Mouse (Mus musculus) kidney, embryonic 14.5 days (tissue): ENCODE data around the gene Pnkp. TPM values are rescaled to one million over a fixed set of nuclear protein-coding genes. Genes with fewer than 3 reads are reported as not detected.

ENCODE experiments used
- ATAC-seq: fragments of 200-750 bp; cut with Nextera tagmentation; 2 replicates; pipeline ENCODE4 v1.8.0; 2017; ENCODE audit warnings: moderate number of reproducible peaks, mild to moderate bottlenecking, moderate TSS enrichment, moderate library complexity; ENCODE audit not compliant: low FRiP score, low TSS enrichment
- H3K27ac ChIP-seq: fragments of 300-500 bp; sonication (generic); 2 replicates; pipeline ENCODE4 v1.5.1; 2014; ENCODE audit warnings: low read depth, mild to moderate bottlenecking, low read length, moderate library complexity, mixed read lengths
- H3K27me3 ChIP-seq: fragments of 300-500 bp; sonication (generic); 2 replicates; pipeline ENCODE4 v1.6.1; 2014; ENCODE audit warnings: mild to moderate bottlenecking, low read length; ENCODE audit not compliant: control insufficient read depth, insufficient read depth
- H3K36me3 ChIP-seq: fragments of 300-500 bp; sonication (generic); 2 replicates; pipeline ENCODE4 v1.6.1; 2014; ENCODE audit warnings: low read length, mixed read lengths; ENCODE audit not compliant: control insufficient read depth, insufficient read depth
- H3K4me1 ChIP-seq: fragments of 300-500 bp; sonication (generic); 2 replicates; pipeline ENCODE4 v1.6.1; 2014; ENCODE audit warnings: low read length, mixed read lengths; ENCODE audit not compliant: control insufficient read depth, insufficient read depth
- H3K4me2 ChIP-seq: fragments of 300-500 bp; sonication (generic); replicated peaks from 2 replicates; pipeline ENCODE4 v1.6.1; 2014; ENCODE audit warnings: low read depth, mild to moderate bottlenecking, low read length
- H3K4me3 ChIP-seq: fragments of 300-500 bp; sonication (generic); 2 replicates; pipeline ENCODE4 v1.5.1; 2014; ENCODE audit warnings: mild to moderate bottlenecking, low read length
- H3K9ac ChIP-seq: fragments of 300-500 bp; sonication (generic); 2 replicates; pipeline ENCODE4 v1.6.1; 2014; ENCODE audit warnings: low read depth, mild to moderate bottlenecking, low read length, moderate library complexity
- H3K9me3 ChIP-seq: fragments of 300-500 bp; sonication (generic); 2 replicates; pipeline ENCODE4 v1.6.1; 2016; ENCODE audit warnings: low read length; ENCODE audit not compliant: control insufficient read depth
- WGBS: fragments of 180-500 bp; shearing (Covaris S2); extraction: QIAGEN DNeasy Blood & Tissue Kit; methylation state at CpG from one replicate; pipeline ENCODE4 v1.1.7; 2014; 5-methylcytosine and 5-hydroxymethylcytosine counted together
- polyA plus RNA-seq: library from polyadenylated mRNA; unstranded; fragments of >200 nt; fragmentation: Nextera tagmentation; extraction: Ambion mirVana; gene quantifications from 2 replicates; pipeline ENCODE4 v1.2.1, GENCODE M21; 2014

The Pnkp gene
- polyA plus RNA-seq, 1 experiment from 2014 or later: 30.4 TPM

GRCm38 (mm10) chr7:44836423-44837053 lies 20.4 kb upstream of the Pnkp start:
- no peak overlapping the region for H3K9ac ChIP-seq
- no peak overlapping the region for H3K4me2 ChIP-seq
- no peak overlapping the region for H3K4me3 ChIP-seq
- peaks cover 12% of the 10 kb centered on the region for H3K36me3 ChIP-seq
- H3K9me3 ChIP-seq: no peaks in the 10 kb centered on the region
- H3K4me1 ChIP-seq: peaks cover 16% of the 10 kb centered on the region; the same call in 1 of the 2 replicates
- H3K27ac ChIP-seq: no peak overlapping the region
- H3K27me3 ChIP-seq: 0 out of 2 replicates have a peak, but pooled peaks cover 4% of the 10 kb centered on the region
- no peak for ATAC-seq
- WGBS: 75% methylated on average over 9 of the region's 9 CpGs

- WGBS: 90% methylated on average over 6 of the region's 6 CpGs
Measured at GRCm38 (mm10) chr7:44838073-44838472, 18.9 kb upstream of the Pnkp start.

GRCm38 (mm10) chr7:44839171-44839490 lies 17.8 kb upstream of the Pnkp start:
- ATAC-seq: no peak
- no peaks in the 10 kb centered on the region for H3K9me3 ChIP-seq
- H3K36me3 ChIP-seq: peaks cover 31% of the 10 kb centered on the region
- WGBS: 22% methylated on average over 11 of the region's 11 CpGs
- 0 out of 2 replicates have a peak, but pooled peaks cover 4% of the 10 kb centered on the region for H3K27me3 ChIP-seq
- H3K27ac ChIP-seq: no peak overlapping the region
- peak overlapping the region; percentile 26; the same call in 1 of the 2 replicates for H3K4me3 ChIP-seq
- peaks cover 16% of the 10 kb centered on the region; the same call in 1 of the 2 replicates for H3K4me1 ChIP-seq
- H3K4me2 ChIP-seq: peak overlapping the region; percentile 50
- peak overlapping the region; percentile 46; the same call in 1 of the 2 replicates for H3K9ac ChIP-seq

More at GRCm38 (mm10) chr7:44838073-44838472, 18.9 kb upstream of the Pnkp start:
- H3K9ac ChIP-seq: no peak overlapping the region
- no peaks in the 10 kb centered on the region for H3K9me3 ChIP-seq
- no peak for ATAC-seq
- H3K36me3 ChIP-seq: peaks cover 21% of the 10 kb centered on the region
- no peak overlapping the region for H3K4me2 ChIP-seq
- H3K27ac ChIP-seq: no peak overlapping the region
- H3K4me3 ChIP-seq: no peak overlapping the region
- 0 out of 2 replicates have a peak, but pooled peaks cover 4% of the 10 kb centered on the region for H3K27me3 ChIP-seq
- H3K4me1 ChIP-seq: peaks cover 16% of the 10 kb centered on the region; the same call in 1 of the 2 replicates

GRCm38 (mm10) chr7:44839491-44840191 lies 17.3 kb upstream of the Pnkp start:
- H3K36me3 ChIP-seq: peaks cover 36% of the 10 kb centered on the region
- peak overlapping the region; percentile 50 for H3K4me2 ChIP-seq
- no peaks in the 10 kb centered on the region for H3K9me3 ChIP-seq
- no peak overlapping the region for H3K27ac ChIP-seq
- peak overlapping the region; percentile 26 for H3K4me3 ChIP-seq
- 2% methylated on average over 58 of the region's 58 CpGs for WGBS
- 0 out of 2 replicates have a peak, but pooled peaks cover 4% of the 10 kb centered on the region for H3K27me3 ChIP-seq
- H3K9ac ChIP-seq: peak overlapping the region; percentile 46; the same call in 1 of the 2 replicates
- ATAC-seq: peak; percentile 62
- peaks cover 16% of the 10 kb centered on the region; the same call in 1 of the 2 replicates for H3K4me1 ChIP-seq

- no peak overlapping the region for H3K9ac ChIP-seq
- no peak overlapping the region for H3K27ac ChIP-seq
- no peaks in the 10 kb centered on the region for H3K9me3 ChIP-seq
- H3K4me2 ChIP-seq: peak overlapping the region; percentile 50; the same call in 1 of the 2 replicates
- H3K27me3 ChIP-seq: 0 out of 2 replicates have a peak, but pooled peaks cover 4% of the 10 kb centered on the region
- peaks cover 44% of the 10 kb centered on the region for H3K36me3 ChIP-seq
- H3K4me3 ChIP-seq: no peak overlapping the region
- peaks cover 16% of the 10 kb centered on the region; the same call in 1 of the 2 replicates for H3K4me1 ChIP-seq
- no peak for ATAC-seq
- WGBS: 58% methylated on average over 14 of the region's 14 CpGs
Measured at GRCm38 (mm10) chr7:44840426-44840825, 16.5 kb upstream of the Pnkp start.

GRCm38 (mm10) chr7:44841825-44842463 lies 15.0 kb upstream of the Pnkp start:
- Histone ChIP-seq H3K9ac (no peak overlapping the region), H3K4me1 (peaks cover 10% of the 10 kb centered on the region; the same call in 1 of the 2 replicates), H3K4me2 (no peak overlapping the region), H3K36me3 (peaks cover 58% of the 10 kb centered on the region), H3K9me3 (no peaks in the 10 kb centered on the region), H3K27ac (no peak overlapping the region), H3K4me3 (no peak overlapping the region), H3K27me3 (0 out of 2 replicates have a peak, but pooled peaks cover 4% of the 10 kb centered on the region)
- ATAC-seq: no peak
- 94% methylated on average over 8 of the region's 8 CpGs for WGBS

GRCm38 (mm10) chr7:44845006-44845405 lies 11.9 kb upstream of the Pnkp start:
- Histone ChIP-seq H3K9ac (no peak overlapping the region), H3K27me3 (0 out of 2 replicates have a peak, but pooled peaks cover 4% of the 10 kb centered on the region), H3K4me1 (peaks cover 4% of the 10 kb centered on the region; the same call in 1 of the 2 replicates), H3K27ac (no peak overlapping the region), H3K4me2 (no peak overlapping the region), H3K9me3 (no peaks in the 10 kb centered on the region), H3K36me3 (peaks cover 58% of the 10 kb centered on the region), H3K4me3 (no peak overlapping the region)
- no peak for ATAC-seq
- 93% methylated on average over 10 of the region's 10 CpGs for WGBS

GRCm38 (mm10) chr7:44846804-44847203 lies 10.1 kb upstream of the Pnkp start:
- peaks cover 10% of the 10 kb centered on the region for H3K4me1 ChIP-seq
- no peak overlapping the region for H3K27ac ChIP-seq
- H3K9me3 ChIP-seq: no peaks in the 10 kb centered on the region
- no peak overlapping the region for H3K9ac ChIP-seq
- no peaks in the 10 kb centered on the region for H3K27me3 ChIP-seq
- no peak overlapping the region for H3K4me2 ChIP-seq
- peaks cover 53% of the 10 kb centered on the region for H3K36me3 ChIP-seq
- no peak for ATAC-seq
- WGBS: 89% methylated on average over 7 of the region's 7 CpGs
- H3K4me3 ChIP-seq: no peak overlapping the region
